Mouse (Mus musculus): Measurements from ENCODE around the gene Metap1d. TPM values are rescaled to one million over a fixed set of nuclear protein-coding genes. Genes with fewer than 3 reads are reported as not detected.

Gene Metap1d
- polyA plus RNA-seq, 1 experiment from 2014 or later: 38.1 TPM

GRCm38 (mm10) chr2:71458624-71459023 is 5.5 kb downstream of the Metap1d start:
- 58% methylated on average over 13 of the region's 13 CpGs for WGBS
- Histone ChIP-seq H3K9me3 (replicated peaks) (no peaks in the 10 kb centered on the region), H3K4me1 (peaks cover 10% of the 10 kb centered on the region), H3K9ac (no peak overlapping the region), H3K4me2 (no peak overlapping the region), H3K27ac (no peak overlapping the region), H3K36me3 (ENCODE audit: poor library complexity, severe bottlenecking) (no peaks in the 10 kb centered on the region), H3K27me3 (no peaks in the 10 kb centered on the region), H3K4me3 (no peak overlapping the region)
- ATAC-seq: no peak

- Histone ChIP-seq H3K9me3 (replicated peaks) (no peaks in the 10 kb centered on the region), H3K4me1 (0 out of 2 replicates have a peak, but pooled peaks cover 4% of the 10 kb centered on the region), H3K27ac (no peak overlapping the region), H3K4me2 (no peak overlapping the region), H3K27me3 (no peaks in the 10 kb centered on the region), H3K36me3 (ENCODE audit: poor library complexity, severe bottlenecking) (no peaks in the 10 kb centered on the region), H3K4me3 (no peak overlapping the region), H3K9ac (no peak overlapping the region)
- whole genome bisulfite sequencing: 91% methylated on average over 1 of the region's 1 CpGs
- ATAC-seq: no peak
Observed at GRCm38 (mm10) chr2:71459659-71460058, 6.6 kb downstream of the Metap1d start.

GRCm38 (mm10) chr2:71461139-71461538 is 8.1 kb downstream of the Metap1d start:
- Histone ChIP-seq H3K27ac (no peak overlapping the region), H3K4me1 (peaks cover 8% of the 10 kb centered on the region), H3K36me3 (ENCODE audit: poor library complexity, severe bottlenecking) (no peaks in the 10 kb centered on the region), H3K4me2 (no peak overlapping the region), H3K9ac (no peak overlapping the region), H3K27me3 (no peaks in the 10 kb centered on the region), H3K9me3 (replicated peaks) (no peaks in the 10 kb centered on the region), H3K4me3 (no peak overlapping the region)
- 76% methylated on average over 6 of the region's 6 CpGs for WGBS
- no peak for ATAC-seq

- WGBS: 76% methylated on average over 7 of the region's 7 CpGs
- no peak for ATAC-seq
Observed at GRCm38 (mm10) chr2:71461589-71461988, 8.5 kb downstream of the Metap1d start.

GRCm38 (mm10) chr2:71462066-71462465 is 9.0 kb downstream of the Metap1d start:
- Histone ChIP-seq H3K27ac (no peak overlapping the region), H3K4me3 (no peak overlapping the region), H3K36me3 (ENCODE audit: poor library complexity, severe bottlenecking) (no peaks in the 10 kb centered on the region), H3K4me1 (peaks cover 11% of the 10 kb centered on the region), H3K27me3 (no peaks in the 10 kb centered on the region), H3K9ac (no peak overlapping the region), H3K4me2 (no peak overlapping the region), H3K9me3 (replicated peaks) (no peaks in the 10 kb centered on the region)
- no peak for ATAC-seq
- 91% methylated on average over 4 of the region's 4 CpGs for WGBS

More at GRCm38 (mm10) chr2:71461589-71461988, 8.5 kb downstream of the Metap1d start:
- H3K4me3 ChIP-seq: no peak overlapping the region
- H3K27ac ChIP-seq: no peak overlapping the region
- H3K4me2 ChIP-seq: no peak overlapping the region
- peaks cover 9% of the 10 kb centered on the region for H3K4me1 ChIP-seq
- H3K27me3 ChIP-seq: no peaks in the 10 kb centered on the region
- H3K9ac ChIP-seq: no peak overlapping the region
- no peaks in the 10 kb centered on the region for H3K9me3 ChIP-seq (replicated peaks)
- no peaks in the 10 kb centered on the region for H3K36me3 ChIP-seq (ENCODE audit: poor library complexity, severe bottlenecking)

- WGBS: 74% methylated on average over 3 of the region's 3 CpGs
- Histone ChIP-seq H3K36me3 (ENCODE audit: poor library complexity, severe bottlenecking) (no peaks in the 10 kb centered on the region), H3K9ac (no peak overlapping the region), H3K27me3 (no peaks in the 10 kb centered on the region), H3K4me1 (peaks cover 11% of the 10 kb centered on the region), H3K4me2 (no peak overlapping the region), H3K27ac (no peak overlapping the region), H3K9me3 (replicated peaks) (no peaks in the 10 kb centered on the region), H3K4me3 (no peak overlapping the region)
- ATAC-seq: no peak
Observed at GRCm38 (mm10) chr2:71462553-71462952, 9.5 kb downstream of the Metap1d start.

- 11% methylated on average over 5 of the region's 6 CpGs for WGBS
- no peak overlapping the region for H3K9ac ChIP-seq
- H3K4me1 ChIP-seq: peaks cover 8% of the 10 kb centered on the region
- H3K27me3 ChIP-seq: no peaks in the 10 kb centered on the region
- no peak overlapping the region for H3K4me2 ChIP-seq
- H3K27ac ChIP-seq: no peak overlapping the region
- no peaks in the 10 kb centered on the region for H3K9me3 ChIP-seq (replicated peaks)
- H3K4me3 ChIP-seq: no peak overlapping the region
- H3K36me3 ChIP-seq (ENCODE audit: poor library complexity, severe bottlenecking): no peaks in the 10 kb centered on the region
- ATAC-seq: no peak
Observed at GRCm38 (mm10) chr2:71466103-71466502, 13.0 kb downstream of the Metap1d start.

- Histone ChIP-seq H3K9me3 (replicated peaks) (no peaks in the 10 kb centered on the region), H3K4me3 (no peak overlapping the region), H3K36me3 (ENCODE audit: poor library complexity, severe bottlenecking) (no peaks in the 10 kb centered on the region), H3K27me3 (no peaks in the 10 kb centered on the region), H3K9ac (no peak overlapping the region), H3K4me1 (peaks cover 8% of the 10 kb centered on the region), H3K27ac (no peak overlapping the region), H3K4me2 (no peak overlapping the region)
- ATAC-seq: no peak
- WGBS: 61% methylated on average over 11 of the region's 11 CpGs
Observed at GRCm38 (mm10) chr2:71466861-71467450, 13.9 kb downstream of the Metap1d start.

GRCm38 (mm10) chr2:71471094-71471493 is 18.0 kb downstream of the Metap1d start:
- Histone ChIP-seq H3K36me3 (ENCODE audit: poor library complexity, severe bottlenecking) (no peaks in the 10 kb centered on the region), H3K9me3 (replicated peaks) (no peaks in the 10 kb centered on the region), H3K4me1 (peaks cover 12% of the 10 kb centered on the region), H3K27me3 (no peaks in the 10 kb centered on the region), H3K27ac (no peak overlapping the region), H3K4me2 (no peak overlapping the region), H3K9ac (no peak overlapping the region), H3K4me3 (no peak overlapping the region)
- 90% methylated on average over 6 of the region's 6 CpGs for WGBS
- ATAC-seq: no peak

- Histone ChIP-seq H3K36me3 (ENCODE audit: poor library complexity, severe bottlenecking) (no peaks in the 10 kb centered on the region), H3K4me3 (no peak overlapping the region), H3K27ac (no peak overlapping the region), H3K4me2 (no peak overlapping the region), H3K9me3 (replicated peaks) (no peaks in the 10 kb centered on the region; the same call in 1 of the 2 replicates), H3K27me3 (no peaks in the 10 kb centered on the region), H3K4me1 (peaks cover 8% of the 10 kb centered on the region), H3K9ac (no peak overlapping the region)
- ATAC-seq: no peak
- 74% methylated on average over 7 of the region's 7 CpGs for WGBS
Observed at GRCm38 (mm10) chr2:71473830-71474229, 20.8 kb downstream of the Metap1d start.

- Histone ChIP-seq H3K36me3 (ENCODE audit: poor library complexity, severe bottlenecking) (no peaks in the 10 kb centered on the region), H3K4me3 (no peak overlapping the region), H3K27ac (no peak overlapping the region), H3K4me2 (no peak overlapping the region), H3K4me1 (peaks cover 8% of the 10 kb centered on the region), H3K27me3 (no peaks in the 10 kb centered on the region), H3K9ac (no peak overlapping the region), H3K9me3 (replicated peaks) (no peaks in the 10 kb centered on the region; the same call in 1 of the 2 replicates)
- 60% methylated on average over 7 of the region's 7 CpGs for WGBS
- no peak for ATAC-seq
Observed at GRCm38 (mm10) chr2:71474345-71474744, 21.3 kb downstream of the Metap1d start.

GRCm38 (mm10) chr2:71475311-71475710 is 22.2 kb downstream of the Metap1d start:
- H3K27me3 ChIP-seq: no peaks in the 10 kb centered on the region
- H3K27ac ChIP-seq: peak overlapping the region; percentile 19; the same call in 1 of the 2 replicates
- peaks cover 14% of the 10 kb centered on the region for H3K4me1 ChIP-seq
- H3K9me3 ChIP-seq (replicated peaks): no peaks in the 10 kb centered on the region; the same call in 1 of the 2 replicates
- no peak for ATAC-seq
- H3K9ac ChIP-seq: no peak overlapping the region
- H3K4me3 ChIP-seq: no peak overlapping the region
- WGBS: 78% methylated on average over 10 of the region's 10 CpGs
- no peak overlapping the region for H3K4me2 ChIP-seq
- H3K36me3 ChIP-seq (ENCODE audit: poor library complexity, severe bottlenecking): no peaks in the 10 kb centered on the region

GRCm38 (mm10) chr2:71475760-71476159 is 22.7 kb downstream of the Metap1d start:
- Histone ChIP-seq H3K27me3 (no peaks in the 10 kb centered on the region), H3K36me3 (ENCODE audit: poor library complexity, severe bottlenecking) (no peaks in the 10 kb centered on the region), H3K9me3 (replicated peaks) (no peaks in the 10 kb centered on the region; the same call in 1 of the 2 replicates), H3K4me2 (no peak overlapping the region), H3K4me3 (no peak overlapping the region), H3K27ac (no peak overlapping the region), H3K9ac (no peak overlapping the region), H3K4me1 (peaks cover 16% of the 10 kb centered on the region)
- WGBS: 56% methylated on average over 4 of the region's 4 CpGs
- no peak for ATAC-seq
